In genomic region chr11:53845680-53846079, GRCm38 (mm10) we compare ENCODE assay signal across 16 mouse cellular contexts. TPM values are rescaled to one million over a fixed set of nuclear protein-coding genes. Genes with fewer than 3 reads are reported as not detected.
DNase-seq lines count a peak whose midpoint lies in the region.
"Had no signal": no experiment of that assay in that cellular context is flagged by ENCODE, and none has a peak within 500 bp of the region (broad histone marks: within the 10 kb centered on the region; RNA-seq: fewer than 3 reads in every experiment).

No protein-coding gene starts in this region.

- peak; percentile 80 for DNase-seq in CD4-positive helper T cell, adult 2 months (ENCODE audit: low read depth, low spot score)
- peak; percentile 47 to 65 for DNase-seq in CD8-positive naive resting alpha-beta T cell, adult 2 months (ENCODE audit: low read depth in 2 of 2, low spot score in 2 of 2)
- peak; percentile 41 for DNase-seq in kidney, postnatal 14 days
- DNase-seq in thymus, adult 18-20 months = peak; percentile 66 to 82
- no peak for DNase-seq in limb, embryonic 10.5 days (ENCODE audit: low spot score)
- no peak for DNase-seq in adipocyte (ENCODE audit: low spot score)
- no peak for DNase-seq in adrenal gland, postnatal 4 days (ENCODE audit: low spot score in 2 of 2)
- DNase-seq: adrenal gland, adult 8-10 months; cerebellum, adult 18-20 months; gastrocnemius, postnatal 25 days; heart, postnatal 14 days had no signal

- no peak overlapping the region for H3K27ac ChIP-seq in limb, embryonic 10.5 days
- H3K27ac ChIP-seq: embryonic facial prominence, embryonic 12.5 days; forebrain, embryonic 12.5 days; kidney, postnatal 0 days; liver, embryonic 14.5 days; neural tube, embryonic 12.5 days had no signal

- H3K27me3 ChIP-seq in limb, embryonic 10.5 days (ENCODE audit: low read depth, poor library complexity, severe bottlenecking) = no peaks in the 10 kb centered on the region
- H3K27me3 ChIP-seq: embryonic facial prominence, embryonic 12.5 days; forebrain, embryonic 12.5 days; neural tube, embryonic 12.5 days had no signal

- no peaks in the 10 kb centered on the region for H3K36me3 ChIP-seq in limb, embryonic 10.5 days
- H3K36me3 ChIP-seq: embryonic facial prominence, embryonic 12.5 days; forebrain, embryonic 12.5 days; neural tube, embryonic 12.5 days had no signal

- 80% methylated on average over 6 of the region's 6 CpGs for WGBS in limb, embryonic 10.5 days

- H3K9me3 ChIP-seq in limb, embryonic 10.5 days (replicated peaks) = no peaks in the 10 kb centered on the region
- H3K9me3 ChIP-seq: embryonic facial prominence, embryonic 12.5 days; forebrain, embryonic 12.5 days; neural tube, embryonic 12.5 days had no signal

- peaks cover 12% of the 10 kb centered on the region for H3K4me1 ChIP-seq in limb, embryonic 10.5 days
- H3K4me1 ChIP-seq: forebrain, embryonic 12.5 days; neural tube, embryonic 12.5 days had no signal

- H3K4me3 ChIP-seq in limb, embryonic 10.5 days = no peak overlapping the region
- H3K4me3 ChIP-seq: embryonic facial prominence, embryonic 12.5 days; forebrain, embryonic 12.5 days; neural tube, embryonic 12.5 days had no signal

RNA-seq across cellular contexts. Expression of gene Gm12216, which starts 13.4 kb away (rescaled TPM):
- polyA plus RNA-seq in limb, embryonic 10.5 days (2016; fragmentation: Nextera tagmentation; extraction: Ambion mirVana) = 0.41 TPM in 1 of 2 replicates, not detected in the other
- 10 to 100 TPM in 1 of 2 experiments, 1 to 10 TPM in 1; 7.9 to 10.6 TPM for total RNA-seq in adrenal gland, postnatal 4 days (2021)
- polyA plus RNA-seq: forebrain, embryonic 12.5 days; neural tube, embryonic 12.5 days had no signal

RNA-seq across cellular contexts. Expression of gene Slc22a5, which starts 45.8 kb away (rescaled TPM):
- 4.8 and 4.9 TPM in 2 replicates for polyA plus RNA-seq in limb, embryonic 10.5 days (2016; fragmentation: Nextera tagmentation; extraction: Ambion mirVana)
- total RNA-seq in adrenal gland, postnatal 4 days (2021) = 10 to 100 TPM; 22.0 to 31.1 TPM

Comparison
In these comparisons a context has a peak if more than half of its experiments do, and no peak if none do; other contexts are left out.
1. DNase-seq: peak in CD4-positive helper T cell, adult 2 months (single experiment), CD8-positive naive resting alpha-beta T cell, adult 2 months (2 of 2), kidney, postnatal 14 days (single experiment) and thymus, adult 18-20 months (2 of 2); none in limb, embryonic 10.5 days (single experiment), adipocyte (single experiment) and adrenal gland, postnatal 4 days (0 of 2).